Mouse (Mus musculus): ENCODE measurements around the gene Aldh1l1.

GRCm38 (mm10) chr6:90582331-90582730 is 96.1 kb downstream of the Aldh1l1 start:
- TF ChIP-seq TAL1 (IDR thresholded peaks at IDR 0.05; ENCODE audit: low read length) (no peak), GATA1 (IDR thresholded peaks at IDR 0.05; ENCODE audit: low read length) (no peak)
